Mouse (Mus musculus) spleen, adult 12 weeks (tissue): ENCODE results near the gene Cdkl4.
"Not testable (repeated sequence)": the region's sequence is repeated elsewhere in the genome, so short reads cannot be mapped to it uniquely, and the experiment has no call there.

Experiments
- DNase-seq: peaks from one replicate; pipeline ENCODE4 v3.0.0; 2022; ENCODE audit warnings: low spot score

Cdkl4 gene

GRCm38 (mm10) chr17:80563762-80564610 is 13.6 kb downstream of the Cdkl4 start:
- peak; percentile 59 for DNase-seq

GRCm38 (mm10) chr17:80562792-80563191 is 14.8 kb downstream of the Cdkl4 start:
- no peak for DNase-seq

GRCm38 (mm10) chr17:80560669-80561401 is 16.8 kb downstream of the Cdkl4 start:
- peak; percentile 49 for DNase-seq

- DNase-seq, result no peak
These were observed 17.9 kb downstream of the Cdkl4 start for GRCm38 (mm10) chr17:80559745-80560144.

- no peak for DNase-seq
These were observed 18.6 kb downstream of the Cdkl4 start for GRCm38 (mm10) chr17:80559050-80559449.

GRCm38 (mm10) chr17:80558583-80558982 is 19.0 kb downstream of the Cdkl4 start:
- no peak for DNase-seq

- DNase-seq, result no peak
These were observed 20.2 kb downstream of the Cdkl4 start for GRCm38 (mm10) chr17:80557461-80557860.

GRCm38 (mm10) chr17:80553318-80554270 is 24.0 kb downstream of the Cdkl4 start:
- DNase-seq, result peak; percentile 51

GRCm38 (mm10) chr17:80552653-80553052 is 25.0 kb downstream of the Cdkl4 start:
- DNase-seq, result no peak

GRCm38 (mm10) chr17:80550981-80551380 is 26.6 kb downstream of the Cdkl4 start:
- no peak for DNase-seq

- DNase-seq, result no peak
These were observed 30.8 kb downstream of the Cdkl4 start for GRCm38 (mm10) chr17:80546846-80547245.

GRCm38 (mm10) chr17:80546227-80546626 is 31.4 kb downstream of the Cdkl4 start:
- no peak for DNase-seq

GRCm38 (mm10) chr17:80543646-80544045 is 34.0 kb downstream of the Cdkl4 start:
- DNase-seq, result no peak

GRCm38 (mm10) chr17:80537136-80537535 is 40.5 kb downstream of the Cdkl4 start:
- DNase-seq, result no peak

- no peak for DNase-seq
These were observed 42.0 kb downstream of the Cdkl4 start for GRCm38 (mm10) chr17:80535633-80536032.

- DNase-seq, result not testable (repeated sequence)
These were observed 46.3 kb downstream of the Cdkl4 start for GRCm38 (mm10) chr17:80531351-80531750.

GRCm38 (mm10) chr17:80523231-80523630 is 54.4 kb downstream of the Cdkl4 start:
- DNase-seq, result no peak

GRCm38 (mm10) chr17:80522229-80522556 is 55.4 kb downstream of the Cdkl4 start:
- DNase-seq, result no peak

- no peak for DNase-seq
These were observed 55.9 kb downstream of the Cdkl4 start for GRCm38 (mm10) chr17:80521521-80522228.

GRCm38 (mm10) chr17:80520537-80520936 is 57.1 kb downstream of the Cdkl4 start:
- no peak for DNase-seq

GRCm38 (mm10) chr17:80518811-80519210 is 58.8 kb downstream of the Cdkl4 start:
- DNase-seq, result no peak

- no peak for DNase-seq
These were observed 60.4 kb downstream of the Cdkl4 start for GRCm38 (mm10) chr17:80517244-80517643.
